In the genomic region with DNA sequence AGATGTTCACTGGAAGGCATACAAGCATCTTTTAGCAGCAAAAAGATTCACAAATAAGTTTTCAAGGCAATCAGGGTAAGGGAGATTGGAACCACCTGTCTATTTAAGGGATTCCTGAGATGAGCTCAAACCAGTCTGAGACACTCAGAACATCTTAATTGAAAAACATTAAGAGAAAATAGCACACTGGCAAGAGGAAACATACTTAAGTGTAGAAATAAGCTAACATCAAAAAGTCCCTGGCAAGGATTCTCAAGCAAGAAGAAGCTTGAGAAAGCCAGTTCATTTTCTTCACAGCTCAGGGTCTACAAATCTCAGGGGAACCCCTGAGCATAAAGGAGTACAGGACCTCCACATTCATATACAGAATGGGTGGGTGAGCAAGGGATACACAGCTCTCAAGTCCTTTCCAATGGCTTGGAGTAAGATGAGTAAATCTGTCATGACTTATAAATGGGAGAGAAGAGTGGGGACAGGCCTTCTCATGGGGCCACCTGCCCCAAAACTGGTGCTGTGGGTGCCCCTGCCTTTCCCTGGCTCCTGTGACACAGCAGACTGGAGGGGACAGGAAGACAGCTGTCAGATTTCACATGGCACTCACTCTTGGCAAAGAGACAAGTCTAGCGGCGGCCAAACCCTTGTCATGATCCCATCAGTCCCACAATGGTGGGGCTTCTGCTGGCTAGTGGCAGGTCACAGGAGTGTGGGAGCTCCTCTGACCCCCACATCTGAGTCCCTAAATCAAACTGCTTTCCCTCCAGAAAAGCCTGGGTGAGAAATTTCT, we compare ENCODE assay signal across 9 mouse cellular contexts.
DNase-seq lines count a peak whose midpoint lies in the region; ATAC-seq and TF ChIP-seq lines count a peak whose summit lies in the region.
"Had no signal": no experiment of that assay in that cellular context is flagged by ENCODE, and none has a peak within 500 bp of the region (broad histone marks: within the 10 kb centered on the region; RNA-seq: fewer than 3 reads in every experiment).

No protein-coding gene starts in this region.

- H3K27ac ChIP-seq in heart, postnatal 0 days (ENCODE audit: low read depth): peak overlapping the region; percentile 31; the same call in 1 of the 2 replicates
- 0 out of 2 replicates have a peak overlapping the region, but pooled peaks have one; percentile 29 for H3K27ac ChIP-seq in lung, postnatal 0 days (ENCODE audit: low read length)
- H3K27ac ChIP-seq: liver, embryonic 12.5 days had no signal

- H3K9ac ChIP-seq in heart, postnatal 0 days (replicated peaks; ENCODE audit: low read depth, low read length): no peak overlapping the region
- no peak overlapping the region for H3K9ac ChIP-seq in lung, postnatal 0 days (replicated peaks; ENCODE audit: low read depth)
- H3K9ac ChIP-seq: liver, embryonic 12.5 days had no signal

- no peak overlapping the region for H3K4me3 ChIP-seq in heart, postnatal 0 days (ENCODE audit: low read depth, low read length)
- no peak overlapping the region for H3K4me3 ChIP-seq in lung, postnatal 0 days (ENCODE audit: low read depth, low read length)
- H3K4me3 ChIP-seq: liver, embryonic 12.5 days had no signal

- no peaks in the 10 kb centered on the region for H3K36me3 ChIP-seq in heart, postnatal 0 days (replicated peaks; ENCODE audit: control insufficient read depth, insufficient read depth, low read length)
- no peaks in the 10 kb centered on the region for H3K36me3 ChIP-seq in lung, postnatal 0 days (ENCODE audit: insufficient read depth, low read length)
- H3K36me3 ChIP-seq: liver, embryonic 12.5 days had no signal

- H3K9me3 ChIP-seq in heart, postnatal 0 days (replicated peaks; ENCODE audit: control insufficient read depth, low read length): no peaks in the 10 kb centered on the region
- H3K9me3 ChIP-seq in lung, postnatal 0 days (ENCODE audit: low read length): no peaks in the 10 kb centered on the region
- H3K9me3 ChIP-seq: liver, embryonic 12.5 days had no signal

- no peak for TF ChIP-seq CTCF in heart, postnatal 0 days (IDR thresholded peaks at IDR 0.05; ENCODE audit: low read depth)
- TF ChIP-seq CTCF in lung, postnatal 0 days (IDR thresholded peaks at IDR 0.05): no peak

- H3K27me3 ChIP-seq in heart, postnatal 0 days (ENCODE audit: control insufficient read depth, insufficient read depth, low read length): no peaks in the 10 kb centered on the region
- H3K27me3 ChIP-seq in lung, postnatal 0 days (replicated peaks; ENCODE audit: insufficient read depth, low read length): no peaks in the 10 kb centered on the region
- H3K27me3 ChIP-seq: liver, embryonic 12.5 days had no signal

- peak; percentile 16 for DNase-seq in adrenal gland, postnatal 14 days
- DNase-seq in adrenal gland, adult (ENCODE audit: inconsistent age in 2 of 2, low spot score in 1 of 2): no peak
- peak; percentile 32 to 57 for DNase-seq in layer of hippocampus, postnatal 14 days (ENCODE audit: low spot score in 2 of 2)
- no peak for DNase-seq in layer of hippocampus, postnatal 25 days (ENCODE audit: extremely low spot score in 1 of 2, low spot score in 1 of 2)
- DNase-seq in heart, postnatal 0 days (ENCODE audit: low spot score): peak; percentile 26
- peak; percentile 62 for DNase-seq in lung, postnatal 0 days (ENCODE audit: low spot score)
- DNase-seq in thymus, postnatal 36 days: no peak
- DNase-seq in left cerebral cortex, adult 9 months (ENCODE audit: low spot score in 2 of 2): no peak

- TF ChIP-seq EP300 in heart, postnatal 0 days (IDR thresholded peaks at IDR 0.05; ENCODE audit: low read depth): no peak
- peak; percentile 66 for TF ChIP-seq EP300 in lung, postnatal 0 days (IDR thresholded peaks at IDR 0.05)

- H3K4me1 ChIP-seq in heart, postnatal 0 days (ENCODE audit: control insufficient read depth, insufficient read depth): peaks cover 16% of the 10 kb centered on the region; the same call in 1 of the 2 replicates
- no peaks in the 10 kb centered on the region; the same call in 1 of the 2 replicates for H3K4me1 ChIP-seq in lung, postnatal 0 days (ENCODE audit: insufficient read depth, low read depth, low read length)
- H3K4me1 ChIP-seq: liver, embryonic 12.5 days had no signal

- no peak overlapping the region for H3K4me2 ChIP-seq in heart, postnatal 0 days (ENCODE audit: low read depth, low read length)
- H3K4me2 ChIP-seq in lung, postnatal 0 days (replicated peaks; ENCODE audit: low read depth, low read length): no peak overlapping the region
- H3K4me2 ChIP-seq: liver, embryonic 12.5 days had no signal

- ATAC-seq in heart, postnatal 0 days (ENCODE audit: insufficient read depth, low read depth): 0 out of 2 replicates have a peak, but pooled peaks have one; percentile 39
- peak; percentile 89 for ATAC-seq in lung, postnatal 0 days
- ATAC-seq: liver, embryonic 12.5 days had no signal

- 16% methylated on average over 2 of the region's 2 CpGs for WGBS in heart, postnatal 0 days
- WGBS in lung, postnatal 0 days: 56% methylated on average over 2 of the region's 2 CpGs

Comparison
In these comparisons a context has a peak if more than half of its experiments do, and no peak if none do; other contexts are left out.
1. DNase-seq: peak in adrenal gland, postnatal 14 days (single experiment), layer of hippocampus, postnatal 14 days (2 of 2), heart, postnatal 0 days (single experiment) and lung, postnatal 0 days (single experiment); none in adrenal gland, adult (0 of 2), layer of hippocampus, postnatal 25 days (0 of 2), thymus, postnatal 36 days (0 of 2) and left cerebral cortex, adult 9 months (0 of 2).